Mouse (Mus musculus): Measurements from ENCODE around the gene Ccdc70. TPM values are rescaled to one million over a fixed set of nuclear protein-coding genes. Genes with fewer than 3 reads are reported as not detected.
A peak's percentile ranks its signal among the peaks of the same experiment; 100 is the strongest.

Gene Ccdc70
- total and polyA plus RNA-seq, 2 experiments from 2014 or later = not detected

DNA sequence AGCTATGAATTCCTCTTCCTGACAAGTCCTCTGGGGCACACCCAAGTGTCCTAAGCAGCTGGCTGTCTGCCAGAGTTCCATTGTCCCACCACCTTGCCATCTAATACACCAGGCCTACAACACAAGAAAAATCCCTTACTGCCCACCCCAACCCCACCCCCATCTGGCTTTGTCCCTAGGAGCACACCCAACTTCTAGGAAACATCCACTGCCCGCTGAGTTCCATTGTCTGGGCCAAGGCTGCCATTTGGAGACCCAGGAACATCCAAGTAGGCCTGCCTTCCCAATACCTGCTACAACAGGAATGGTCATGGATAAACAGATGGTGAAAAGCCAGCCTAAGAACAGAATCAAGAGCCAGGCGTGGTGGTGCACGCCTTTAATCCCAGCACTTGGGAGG lies 13.2 kb upstream of the Ccdc70 start:
- no peak for TF ChIP-seq CTCF (IDR thresholded peaks at IDR 0.05; ENCODE audit: low read depth)
- 84% methylated on average over 3 of the region's 3 CpGs for WGBS
- ATAC-seq (no peak), DNase-seq (no peak)
- no peak overlapping the region for H3K4me3 ChIP-seq (ENCODE audit: low read depth, low read length)
- H3K36me3 ChIP-seq (ENCODE audit: insufficient read depth) = no peaks in the 10 kb centered on the region
- H3K9me3 ChIP-seq (ENCODE audit: low read length) = no peaks in the 10 kb centered on the region
- no peak overlapping the region for H3K9ac ChIP-seq
- no peaks in the 10 kb centered on the region for H3K27me3 ChIP-seq (ENCODE audit: insufficient read depth, low read length)
- no peak overlapping the region for H3K4me2 ChIP-seq (ENCODE audit: low read depth)
- H3K27ac ChIP-seq (ENCODE audit: low read depth, low read length) = no peak overlapping the region
- H3K4me1 ChIP-seq (ENCODE audit: insufficient read depth) = no peaks in the 10 kb centered on the region

DNA sequence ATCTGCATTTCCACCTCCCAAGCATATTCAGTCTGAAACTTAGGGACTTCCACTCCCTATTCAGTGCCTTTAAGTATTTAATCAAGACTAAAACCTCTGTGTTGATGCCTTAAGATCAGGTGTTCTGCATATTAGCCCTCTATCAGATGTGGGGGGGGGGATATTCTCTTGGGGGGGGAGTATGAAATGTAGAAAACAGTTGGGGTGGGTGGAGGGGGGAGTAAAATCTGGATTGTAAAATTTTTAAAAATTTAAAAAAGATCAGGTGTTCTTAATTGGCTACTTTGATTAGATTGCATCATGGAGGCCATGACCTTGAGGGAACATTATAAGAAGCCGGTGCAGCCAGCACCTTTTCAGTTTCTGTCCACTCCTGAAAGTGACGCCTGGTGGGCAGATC lies 11.2 kb upstream of the Ccdc70 start, which contains the start of gene Fam90a1a:
Fam90a1a (plus strand) TSS at position 301 of the 400 bp plus-strand sequence.
- no peaks in the 10 kb centered on the region for H3K36me3 ChIP-seq (ENCODE audit: insufficient read depth)
- H3K9me3 ChIP-seq (ENCODE audit: low read length) = no peaks in the 10 kb centered on the region
- H3K4me1 ChIP-seq (ENCODE audit: insufficient read depth) = no peaks in the 10 kb centered on the region
- TF ChIP-seq CTCF (IDR thresholded peaks at IDR 0.05; ENCODE audit: low read depth) = no peak
- WGBS = 91% methylated on average over 2 of the region's 2 CpGs
- ATAC-seq (no peak), DNase-seq (no peak)
- H3K4me2 ChIP-seq (ENCODE audit: low read depth) = no peak within 1 kb of the TSS
- no peaks in the 10 kb centered on the region for H3K27me3 ChIP-seq (ENCODE audit: insufficient read depth, low read length)
- H3K9ac ChIP-seq = no peak within 1 kb of the TSS
- no peak within 1 kb of the TSS for H3K27ac ChIP-seq (ENCODE audit: low read depth, low read length)
- H3K4me3 ChIP-seq (ENCODE audit: low read depth, low read length) = no peak within 1 kb of the TSS

GRCm38 (mm10) chr8:21966646-21967045 lies 2.9 kb upstream of the Ccdc70 start:
- Histone ChIP-seq H3K27ac (ENCODE audit: low read depth, low read length) (no peak overlapping the region), H3K4me2 (ENCODE audit: low read depth) (no peak overlapping the region), H3K4me3 (ENCODE audit: low read depth, low read length) (no peak overlapping the region), H3K9me3 (ENCODE audit: low read length) (no peaks in the 10 kb centered on the region), H3K27me3 (ENCODE audit: insufficient read depth, low read length) (no peaks in the 10 kb centered on the region), H3K9ac (no peak overlapping the region), H3K4me1 (ENCODE audit: insufficient read depth) (no peaks in the 10 kb centered on the region), H3K36me3 (ENCODE audit: insufficient read depth) (no peaks in the 10 kb centered on the region)
- DNase-seq = no peak
- no peak for ATAC-seq
- WGBS = 71% methylated on average over 1 of the region's 1 CpGs
- no peak for TF ChIP-seq CTCF (IDR thresholded peaks at IDR 0.05; ENCODE audit: low read depth)

- TF ChIP-seq CTCF (IDR thresholded peaks at IDR 0.05; ENCODE audit: low read depth) = no peak
- H3K4me3 ChIP-seq (ENCODE audit: low read depth, low read length) = no peak overlapping the region
- no peak overlapping the region for H3K27ac ChIP-seq (ENCODE audit: low read depth, low read length)
- no peaks in the 10 kb centered on the region for H3K27me3 ChIP-seq (ENCODE audit: insufficient read depth, low read length)
- no peaks in the 10 kb centered on the region for H3K9me3 ChIP-seq (ENCODE audit: low read length)
- DNase-seq = peak; percentile 16
- H3K4me2 ChIP-seq (ENCODE audit: low read depth) = no peak overlapping the region
- H3K4me1 ChIP-seq (ENCODE audit: insufficient read depth) = no peaks in the 10 kb centered on the region
- peak; percentile 61 for ATAC-seq
- no peaks in the 10 kb centered on the region for H3K36me3 ChIP-seq (ENCODE audit: insufficient read depth)
- no peak overlapping the region for H3K9ac ChIP-seq
- 28% methylated on average over 4 of the region's 4 CpGs for WGBS
Measured at GRCm38 (mm10) chr8:21978193-21978592, 8.6 kb downstream of the Ccdc70 start.

GRCm38 (mm10) chr8:21981664-21982337 lies 12.2 kb downstream of the Ccdc70 start:
- peak; percentile 51 for TF ChIP-seq CTCF (IDR thresholded peaks at IDR 0.05; ENCODE audit: low read depth)
- Histone ChIP-seq H3K36me3 (ENCODE audit: insufficient read depth) (no peaks in the 10 kb centered on the region), H3K27me3 (ENCODE audit: insufficient read depth, low read length) (no peaks in the 10 kb centered on the region), H3K27ac (ENCODE audit: low read depth, low read length) (no peak overlapping the region), H3K4me3 (ENCODE audit: low read depth, low read length) (no peak overlapping the region), H3K9ac (no peak overlapping the region), H3K4me1 (ENCODE audit: insufficient read depth) (no peaks in the 10 kb centered on the region), H3K9me3 (ENCODE audit: low read length) (no peaks in the 10 kb centered on the region), H3K4me2 (ENCODE audit: low read depth) (no peak overlapping the region)
- WGBS = 59% methylated on average over 8 of the region's 8 CpGs
- DNase-seq (peak; percentile 31), ATAC-seq (peak; percentile 47)

DNA sequence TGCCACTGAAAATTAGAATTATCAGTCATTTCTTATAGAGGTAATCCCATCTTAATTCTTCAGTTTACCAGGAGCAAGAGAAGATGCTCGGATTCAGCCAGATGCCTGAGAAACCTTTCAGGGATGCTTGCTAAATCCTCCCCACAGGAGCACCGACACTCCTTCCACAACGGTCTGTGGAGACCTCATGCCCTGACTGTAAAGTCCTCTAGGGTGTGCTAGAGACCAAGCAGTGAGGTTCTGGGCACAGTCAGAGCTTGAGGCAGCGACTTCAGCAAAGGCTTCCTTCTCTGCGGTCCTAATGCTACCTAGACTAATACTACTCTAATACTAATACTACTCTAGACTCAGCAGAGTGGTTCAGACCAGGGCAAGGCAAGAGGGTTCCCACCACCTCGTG lies 22.6 kb downstream of the Ccdc70 start:
- Histone ChIP-seq H3K4me2 (ENCODE audit: low read depth) (no peak overlapping the region), H3K4me3 (ENCODE audit: low read depth, low read length) (no peak overlapping the region), H3K9ac (no peak overlapping the region), H3K27ac (ENCODE audit: low read depth, low read length) (no peak overlapping the region), H3K4me1 (ENCODE audit: insufficient read depth) (no peaks in the 10 kb centered on the region), H3K27me3 (ENCODE audit: insufficient read depth, low read length) (no peaks in the 10 kb centered on the region), H3K36me3 (ENCODE audit: insufficient read depth) (no peaks in the 10 kb centered on the region; the same call in 1 of the 2 replicates), H3K9me3 (ENCODE audit: low read length) (no peaks in the 10 kb centered on the region)
- ATAC-seq (peak; percentile 96), DNase-seq (peak; percentile 59)
- WGBS = 21% methylated on average over 6 of the region's 6 CpGs
- peak; percentile 82 for TF ChIP-seq CTCF (IDR thresholded peaks at IDR 0.05; ENCODE audit: low read depth)

DNA sequence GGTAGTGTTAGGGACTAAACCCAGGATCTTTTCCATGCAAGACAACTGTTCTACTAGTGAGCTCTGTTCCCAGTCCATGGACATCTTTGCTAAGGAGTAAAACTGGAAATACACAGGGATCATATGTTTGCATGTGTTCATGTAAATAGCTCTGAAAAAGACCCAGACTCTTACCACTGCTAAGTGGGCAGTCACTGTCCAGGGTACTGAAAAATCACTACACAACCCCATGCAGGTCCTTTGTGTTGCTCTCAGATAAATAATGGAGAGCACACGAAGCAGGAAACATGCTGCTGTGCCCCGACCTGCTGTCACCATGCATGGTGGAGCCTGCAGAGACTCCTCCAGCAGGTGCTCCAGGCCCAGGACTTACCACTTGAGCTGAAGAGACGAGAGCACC lies 25.6 kb downstream of the Ccdc70 start:
- 58% methylated on average over 3 of the region's 3 CpGs for WGBS
- Histone ChIP-seq H3K4me3 (ENCODE audit: low read depth, low read length) (no peak overlapping the region), H3K9ac (no peak overlapping the region), H3K4me2 (ENCODE audit: low read depth) (no peak overlapping the region), H3K27ac (ENCODE audit: low read depth, low read length) (no peak overlapping the region), H3K9me3 (ENCODE audit: low read length) (no peaks in the 10 kb centered on the region), H3K27me3 (ENCODE audit: insufficient read depth, low read length) (no peaks in the 10 kb centered on the region), H3K4me1 (ENCODE audit: insufficient read depth) (no peaks in the 10 kb centered on the region), H3K36me3 (ENCODE audit: insufficient read depth) (no peaks in the 10 kb centered on the region; the same call in 1 of the 2 replicates)
- no peak for DNase-seq
- no peak for ATAC-seq
- no peak for TF ChIP-seq CTCF (IDR thresholded peaks at IDR 0.05; ENCODE audit: low read depth)
